Mouse (Mus musculus): ENCODE measurements at regions not wholly inside any gene's neighbourhood (a gene's known extent, or its start where the extent isn't known, plus 50 kb on each side); places are given as distances from the start of the nearest gene placed in this dataset.

DNA sequence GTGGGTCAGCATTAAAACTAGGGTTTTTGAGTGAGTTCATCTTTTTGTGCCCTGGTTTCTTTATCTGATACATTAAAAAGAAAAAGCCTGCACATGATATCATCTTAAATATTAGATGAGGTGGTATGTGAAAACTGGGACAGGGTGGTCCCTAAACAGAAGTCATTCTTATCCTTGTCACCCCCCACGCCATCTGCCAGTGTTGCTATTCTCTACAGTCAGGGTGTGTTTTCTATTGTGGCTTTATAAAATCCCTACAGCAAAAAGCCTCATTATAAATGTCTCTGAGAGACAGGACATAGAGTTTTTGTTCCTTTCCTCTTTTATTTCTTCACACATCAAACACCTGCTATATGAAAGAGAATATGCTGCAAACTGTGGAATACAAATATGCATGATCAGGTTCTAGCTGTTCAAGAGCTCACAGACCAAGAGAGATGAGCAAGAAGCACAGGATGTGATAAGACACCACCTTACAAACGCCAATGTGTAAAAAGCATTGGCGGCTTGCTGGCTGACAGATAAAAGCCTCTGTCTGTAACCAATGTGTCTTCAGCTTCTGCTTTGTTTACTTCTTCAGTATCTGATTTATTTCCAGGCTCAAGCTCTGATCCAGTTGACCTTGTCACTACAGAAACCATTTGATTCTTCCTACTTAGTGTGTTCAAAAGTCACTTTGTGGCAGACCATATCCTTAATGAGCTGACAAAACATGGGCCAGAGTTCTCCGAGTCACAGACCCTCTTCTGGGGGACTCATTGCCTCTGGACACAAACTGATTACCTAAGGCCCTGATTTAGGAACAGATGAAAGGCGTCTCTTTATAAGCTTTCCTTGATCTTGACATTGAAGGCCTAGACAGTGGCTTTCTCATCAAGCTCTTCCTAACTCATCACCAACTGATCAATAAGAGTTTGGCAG, 73.6 kb upstream of the Slc39a10 start:
- DNase-seq (ENCODE audit: low read depth, low spot score) = no peak
- H3K36me3 ChIP-seq (ENCODE audit: control insufficient read depth, insufficient read depth, low read length, poor library complexity, severe bottlenecking) = no peaks in the 10 kb centered on the region
- no peaks in the 10 kb centered on the region; the same call in 1 of the 2 replicates for H3K27me3 ChIP-seq (ENCODE audit: control insufficient read depth, insufficient read depth, low read length, poor library complexity, severe bottlenecking)

DNA sequence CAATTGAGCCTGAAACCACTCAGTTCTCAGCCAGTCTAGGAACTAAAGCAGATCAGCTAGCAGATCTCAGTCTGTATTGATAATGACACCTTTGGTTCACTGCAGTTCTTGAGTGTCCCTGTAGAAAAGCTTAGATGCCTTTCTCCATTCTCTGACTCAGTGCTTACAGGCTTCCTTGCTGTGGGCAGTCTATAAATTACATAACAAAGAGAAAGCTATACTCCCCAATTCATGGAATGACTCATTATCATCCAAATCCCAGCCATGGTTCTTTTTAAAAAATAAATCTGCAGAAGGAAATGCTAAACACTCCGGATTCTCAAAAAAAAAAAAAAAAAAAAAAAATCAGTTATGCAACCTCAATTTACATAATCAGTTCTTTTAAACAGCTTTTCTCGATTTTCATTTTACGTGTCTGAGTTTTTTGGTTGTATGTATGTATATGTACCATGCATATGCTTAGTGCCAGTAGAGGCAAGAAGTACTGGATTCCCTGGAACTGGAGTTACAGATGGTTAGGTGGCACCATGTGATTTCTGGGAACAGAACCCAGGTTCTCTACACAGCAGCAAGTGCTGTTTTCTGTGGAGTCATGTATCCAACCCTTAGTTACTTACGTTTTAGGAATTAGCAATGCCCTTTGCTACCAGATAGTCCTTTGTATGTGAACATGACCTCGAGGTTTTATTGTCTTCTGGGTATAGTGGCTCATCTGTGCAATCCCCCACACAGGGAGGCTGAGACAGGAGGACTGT, 71.5 kb upstream of the Slc39a10 start:
- Histone ChIP-seq H3K27me3 (ENCODE audit: control insufficient read depth, insufficient read depth, low read length, poor library complexity, severe bottlenecking) (no peaks in the 10 kb centered on the region; the same call in 1 of the 2 replicates), H3K36me3 (ENCODE audit: control insufficient read depth, insufficient read depth, low read length, poor library complexity, severe bottlenecking) (no peaks in the 10 kb centered on the region)
- no peak for DNase-seq (ENCODE audit: low read depth, low spot score)
